14 mouse cellular contexts compared by ENCODE assay signal in genomic region chr6:89467290-89467689, GRCm38 (mm10).
A peak's percentile ranks its signal among the peaks of the same experiment; 100 is the strongest.
DNase-seq lines count a peak whose midpoint lies in the region; ATAC-seq and TF ChIP-seq lines count a peak whose summit lies in the region.
"Had no signal": no experiment of that assay in that cellular context is flagged by ENCODE, and none has a peak within 500 bp of the region (broad histone marks: within the 10 kb centered on the region; RNA-seq: fewer than 3 reads in every experiment).

No protein-coding gene starts in this region.

- no peak overlapping the region for H3K27ac ChIP-seq in forebrain, postnatal 0 days (ENCODE audit: low read depth, low read length)
- no peak overlapping the region for H3K27ac ChIP-seq in forebrain, embryonic 13.5 days
- 0 out of 2 replicates have a peak overlapping the region, but pooled peaks have one; percentile 45 for H3K27ac ChIP-seq in midbrain, embryonic 14.5 days (replicated peaks; ENCODE audit: low read depth, low read length)
- H3K27ac ChIP-seq in limb, embryonic 10.5 days = no peak overlapping the region
- H3K27ac ChIP-seq: embryonic facial prominence, embryonic 13.5 days; forebrain, embryonic 10.5 days had no signal

- no peak overlapping the region for H3K4me2 ChIP-seq in forebrain, postnatal 0 days (ENCODE audit: low read depth)
- H3K4me2 ChIP-seq in forebrain, embryonic 13.5 days = no peak overlapping the region
- H3K4me2 ChIP-seq in midbrain, embryonic 14.5 days (ENCODE audit: low read length) = no peak overlapping the region
- H3K4me2 ChIP-seq: embryonic facial prominence, embryonic 13.5 days; liver, embryonic 11.5 days had no signal

- WGBS in forebrain, postnatal 0 days = 70% methylated on average over 9 of the region's 9 CpGs
- WGBS in forebrain, embryonic 13.5 days = 71% methylated on average over 9 of the region's 9 CpGs
- 72% methylated on average over 9 of the region's 9 CpGs for WGBS in midbrain, embryonic 14.5 days
- WGBS in limb, embryonic 10.5 days = 87% methylated on average over 9 of the region's 9 CpGs

- peak; percentile 1; the same call in 1 of the 2 replicates for TF ChIP-seq CTCF in forebrain, postnatal 0 days (IDR thresholded peaks at IDR 0.05; ENCODE audit: low read depth)

- 0 out of 2 replicates have a peak, but pooled peaks cover 6% of the 10 kb centered on the region for H3K4me1 ChIP-seq in forebrain, postnatal 0 days (ENCODE audit: insufficient read depth)
- peaks cover 11% of the 10 kb centered on the region for H3K4me1 ChIP-seq in forebrain, embryonic 13.5 days
- peaks cover 10% of the 10 kb centered on the region; the same call in 1 of the 2 replicates for H3K4me1 ChIP-seq in midbrain, embryonic 14.5 days (ENCODE audit: control insufficient read depth, insufficient read depth, low read length)
- H3K4me1 ChIP-seq in limb, embryonic 10.5 days = no peaks in the 10 kb centered on the region
- H3K4me1 ChIP-seq: forebrain, embryonic 10.5 days; megakaryocyte, embryonic 14.5 days had no signal

- DNase-seq in forebrain, postnatal 0 days = no peak
- peak; percentile 85 for DNase-seq in cerebellum, adult 9-11 months
- DNase-seq in midbrain, embryonic 14.5 days = peak; percentile 40
- no peak for DNase-seq in limb, embryonic 10.5 days (ENCODE audit: low spot score)
- DNase-seq in embryo, embryonic 9.5 days (ENCODE audit: extremely low spot score) = no peak
- DNase-seq in heart, postnatal 4 days = no peak
- DNase-seq: adrenal gland, postnatal 25 days; heart, postnatal 36 days had no signal

- H3K36me3 ChIP-seq in forebrain, postnatal 0 days (ENCODE audit: insufficient read depth) = no peaks in the 10 kb centered on the region
- H3K36me3 ChIP-seq in forebrain, embryonic 13.5 days (ENCODE audit: poor library complexity, severe bottlenecking) = no peaks in the 10 kb centered on the region
- H3K36me3 ChIP-seq in midbrain, embryonic 14.5 days (ENCODE audit: control insufficient read depth, insufficient read depth, low read length) = no peaks in the 10 kb centered on the region
- H3K36me3 ChIP-seq in limb, embryonic 10.5 days = no peaks in the 10 kb centered on the region
- H3K36me3 ChIP-seq: embryonic facial prominence, embryonic 13.5 days; forebrain, embryonic 10.5 days had no signal

- peak; percentile 7; the same call in 1 of the 2 replicates for ATAC-seq in forebrain, postnatal 0 days
- ATAC-seq in forebrain, embryonic 13.5 days = no peak
- peak; percentile 61 for ATAC-seq in cerebellum, adult (ENCODE audit: insufficient number of reproducible peaks, low FRiP score, low TSS enrichment)
- ATAC-seq in midbrain, embryonic 14.5 days (ENCODE audit: low FRiP score, low TSS enrichment) = peak; percentile 11; the same call in 1 of the 2 replicates

- no peak overlapping the region for H3K9ac ChIP-seq in forebrain, postnatal 0 days
- H3K9ac ChIP-seq in forebrain, embryonic 13.5 days = no peak overlapping the region
- no peak overlapping the region for H3K9ac ChIP-seq in midbrain, embryonic 14.5 days (replicated peaks; ENCODE audit: low read length)
- H3K9ac ChIP-seq: embryonic facial prominence, embryonic 13.5 days had no signal

- no peak overlapping the region for H3K4me3 ChIP-seq in forebrain, postnatal 0 days (ENCODE audit: low read depth, low read length)
- H3K4me3 ChIP-seq in forebrain, embryonic 13.5 days = no peak overlapping the region
- H3K4me3 ChIP-seq in midbrain, embryonic 14.5 days (replicated peaks; ENCODE audit: low read depth, low read length) = no peak overlapping the region
- H3K4me3 ChIP-seq in limb, embryonic 10.5 days = no peak overlapping the region
- H3K4me3 ChIP-seq: embryonic facial prominence, embryonic 13.5 days; forebrain, embryonic 10.5 days; megakaryocyte, embryonic 14.5 days had no signal

- H3K27me3 ChIP-seq in forebrain, postnatal 0 days (ENCODE audit: insufficient read depth, low read length) = no peaks in the 10 kb centered on the region
- H3K27me3 ChIP-seq in forebrain, embryonic 13.5 days = no peaks in the 10 kb centered on the region
- H3K27me3 ChIP-seq in midbrain, embryonic 14.5 days (ENCODE audit: control insufficient read depth, insufficient read depth, low read length) = no peaks in the 10 kb centered on the region
- H3K27me3 ChIP-seq in limb, embryonic 10.5 days (ENCODE audit: low read depth, poor library complexity, severe bottlenecking) = no peaks in the 10 kb centered on the region
- H3K27me3 ChIP-seq: embryonic facial prominence, embryonic 13.5 days had no signal

- no peaks in the 10 kb centered on the region for H3K9me3 ChIP-seq in forebrain, postnatal 0 days (ENCODE audit: low read length)
- no peaks in the 10 kb centered on the region for H3K9me3 ChIP-seq in forebrain, embryonic 13.5 days (replicated peaks)
- no peaks in the 10 kb centered on the region for H3K9me3 ChIP-seq in midbrain, embryonic 14.5 days (ENCODE audit: control insufficient read depth, low read length)
- no peaks in the 10 kb centered on the region for H3K9me3 ChIP-seq in limb, embryonic 10.5 days (replicated peaks)
- H3K9me3 ChIP-seq: embryonic facial prominence, embryonic 13.5 days; forebrain, embryonic 10.5 days; megakaryocyte, embryonic 14.5 days had no signal

Comparison
In these comparisons a context has a peak if more than half of its experiments do, and no peak if none do; other contexts are left out.
1. DNase-seq: peak in cerebellum, adult 9-11 months (single experiment) and midbrain, embryonic 14.5 days (single experiment); none in forebrain, postnatal 0 days (single experiment), limb, embryonic 10.5 days (single experiment), embryo, embryonic 9.5 days (single experiment) and heart, postnatal 4 days (single experiment).